Mouse (Mus musculus) MEL (cell line): Measurements from ENCODE around the gene Slc25a54. TPM values are rescaled to one million over a fixed set of nuclear protein-coding genes. Genes with fewer than 3 reads are reported as not detected.

Source experiments
- DNase-seq: peaks from one replicate; pipeline ENCODE4 v3.0.0; 2011; ENCODE audit warnings: low read depth, low spot score
- H3K27ac ChIP-seq: 2 replicates; pipeline ENCODE4 v1.5.1; 2012; ENCODE audit warnings: low read depth, mild to moderate bottlenecking, control low read depth, low read length, moderate library complexity; ENCODE audit not compliant: control insufficient read depth
- H3K27me3 ChIP-seq, 2 experiments: fragments of 150-350 bp in 1 of 2; sonication (generic) in 1 of 2; 2 replicates each; pipeline ENCODE4 v1.6.1; 2012; ENCODE audit warnings: low read length in 2 of 2, mild to moderate bottlenecking in 2 of 2, improper control_type of control experiment in 1 of 2, moderate library complexity in 1 of 2; ENCODE audit not compliant: insufficient read depth in 2 of 2, control insufficient read depth in 1 of 2
- H3K36me3 ChIP-seq, 2 experiments: 2 replicates each; pipeline ENCODE4 v1.6.1; 2012 to 2014; ENCODE audit warnings: low read length in 2 of 2, improper control_type of control experiment in 1 of 2, inconsistent platforms in 1 of 2, mild to moderate bottlenecking in 1 of 2; ENCODE audit not compliant: insufficient read depth in 2 of 2, control insufficient read depth in 1 of 2
- H3K4me1 ChIP-seq, 2 experiments: fragments of 150-350 bp in 1 of 2; sonication (generic) in 1 of 2; 2 replicates each; pipeline ENCODE4 v1.6.1; 2012; ENCODE audit warnings: low read length in 2 of 2, improper control_type of control experiment in 1 of 2, mild to moderate bottlenecking in 1 of 2; ENCODE audit not compliant: insufficient read depth in 2 of 2, control insufficient read depth in 1 of 2
- H3K4me3 ChIP-seq, 2 experiments: fragments of 150-350 bp in 1 of 2; sonication (generic) in 1 of 2; 2 replicates each; pipeline ENCODE4 v1.5.1; 2012; ENCODE audit warnings: low read depth in 2 of 2, low read length in 2 of 2, mild to moderate bottlenecking in 2 of 2, moderate library complexity in 2 of 2, control low read depth in 1 of 2, improper control_type of control experiment in 1 of 2; ENCODE audit not compliant: control insufficient read depth in 1 of 2, insufficient read depth in 1 of 2
- H3K79me2 ChIP-seq: 2 replicates; pipeline ENCODE4 v1.6.1; 2012; ENCODE audit warnings: mild to moderate bottlenecking, low read length, moderate library complexity; ENCODE audit not compliant: control insufficient read depth, poor library complexity, insufficient read depth
- H3K9ac ChIP-seq: 2 replicates; pipeline ENCODE4 v1.6.1; 2012; ENCODE audit warnings: low read depth, mild to moderate bottlenecking, control low read depth, low read length, moderate library complexity; ENCODE audit not compliant: control insufficient read depth, poor library complexity, severe bottlenecking
- H3K9me3 ChIP-seq: fragments of 150-350 bp; sonication (generic); replicated peaks from 2 replicates; pipeline ENCODE4 v1.6.1; 2012; ENCODE audit warnings: mild to moderate bottlenecking, low read length, improper control_type of control experiment, moderate library complexity; ENCODE audit not compliant: insufficient read depth
- CHD2 ChIP-seq: IDR thresholded peaks from 2 replicates; pipeline ENCODE4 v1.6.1; 2011; ENCODE audit warnings: low read length, improper control_type of control experiment
- CTCF ChIP-seq, 3 experiments: IDR thresholded peaks in 2 of 3; conservative IDR thresholded peaks in 1 of 3; 2 replicates each; pipeline ENCODE4 v1.5.1; 2011 to 2012; ENCODE audit warnings: low read length in 3 of 3, low read depth in 2 of 3, mild to moderate bottlenecking in 2 of 3, improper control_type of control experiment in 1 of 3, inconsistent platforms in 1 of 3, mixed read lengths in 1 of 3, moderate library complexity in 1 of 3; ENCODE audit not compliant: control insufficient read depth in 1 of 3, insufficient read depth in 1 of 3, poor library complexity in 1 of 3, severe bottlenecking in 1 of 3
- E2F4 ChIP-seq: IDR thresholded peaks from 2 replicates; pipeline ENCODE4 v1.6.1; 2011; ENCODE audit warnings: low read depth, low read length, improper control_type of control experiment, borderline replicate concordance
- MAZ ChIP-seq: IDR thresholded peaks from 2 replicates; pipeline ENCODE4 v1.6.1; 2012; ENCODE audit warnings: low read depth, mild to moderate bottlenecking, inconsistent platforms, low read length, improper control_type of control experiment
- MEF2A ChIP-seq: IDR thresholded peaks from 2 replicates; pipeline ENCODE4 v1.6.1; 2014; ENCODE audit warnings: low read depth, mild to moderate bottlenecking, inconsistent platforms, low read length, improper control_type of control experiment; ENCODE audit not compliant: poor library complexity, insufficient replicate concordance, severe bottlenecking; ENCODE audit errors: extremely low read depth
- MXI1 ChIP-seq: IDR thresholded peaks from 2 replicates; pipeline ENCODE4 v1.6.1; 2011; ENCODE audit warnings: mild to moderate bottlenecking, low read depth, low read length, improper control_type of control experiment
- NRF1 ChIP-seq: IDR thresholded peaks from 2 replicates; pipeline ENCODE4 v1.6.1; 2014; ENCODE audit warnings: low read depth, mild to moderate bottlenecking, inconsistent platforms, low read length, improper control_type of control experiment, moderate library complexity; ENCODE audit not compliant: poor library complexity, insufficient read depth, severe bottlenecking
- POLR2A ChIP-seq, 2 experiments: IDR thresholded peaks; 2 replicates each; pipeline ENCODE4 v1.6.1; 2011 to 2012; ENCODE audit warnings: low read length in 2 of 2, mild to moderate bottlenecking in 2 of 2, control low read depth in 1 of 2, improper control_type of control experiment in 1 of 2, low read depth in 1 of 2, moderate library complexity in 1 of 2; ENCODE audit not compliant: control insufficient read depth in 1 of 2, insufficient read depth in 1 of 2, poor library complexity in 1 of 2
- POLR2AphosphoS2 ChIP-seq: IDR thresholded peaks from 2 replicates; pipeline ENCODE4 v1.6.1; 2011; ENCODE audit warnings: low read length, improper control_type of control experiment
- USF1 ChIP-seq: IDR thresholded peaks from 2 replicates; pipeline ENCODE4 v1.6.1; 2014; ENCODE audit warnings: low read depth, mild to moderate bottlenecking, inconsistent platforms, low read length, improper control_type of control experiment, moderate library complexity
- ZKSCAN1 ChIP-seq: IDR thresholded peaks from 2 replicates; pipeline ENCODE4 v1.6.1; 2012; ENCODE audit warnings: low read depth, mild to moderate bottlenecking, inconsistent platforms, low read length, improper control_type of control experiment, moderate library complexity
- polyA plus RNA-seq, 2 experiments: library from polyadenylated mRNA; stranded (reverse) in 1 of 2; unstranded in 1 of 2; fragments of >175 nt in 1 of 2; fragments of >200 nt in 1 of 2; gene quantifications; 2 replicates each; pipeline versions ENCODE4 v1.2.1 to v1.2.4; 2012; ENCODE audit warnings: low replicate concordance in 2 of 2, low read depth in 1 of 2; ENCODE audit not compliant: insufficient read length in 2 of 2, insufficient read depth in 1 of 2, missing spikeins in 1 of 2
- total RNA-seq: library from RNA; depleted of rRNA; stranded (reverse); fragments of 300-350 nt; gene quantifications from 2 replicates; pipeline ENCODE4 v1.2.3, GENCODE M21; 2012

The Slc25a54 gene
- total and polyA plus RNA-seq, 3 experiments: not detected

- Histone ChIP-seq H3K9ac (0 out of 2 replicates have a peak overlapping the region, but pooled peaks have one; percentile 32), H3K27ac (no peak overlapping the region), H3K79me2 (no peaks in the 10 kb centered on the region), H3K4me1 (peaks cover 0 to 3% of the 10 kb centered on the region in 2 experiments; a peak in 1 of 4 replicates), H3K27me3 (peaks cover 0 to 3% of the 10 kb centered on the region in 2 experiments; a peak in 3 of 4 replicates), H3K36me3 (no peaks in the 10 kb centered on the region), H3K9me3 (no peaks in the 10 kb centered on the region), H3K4me3 (peak overlapping the region; percentile 33 to 48; a peak in 2 of 4 replicates)
- peak; percentile 20 for DNase-seq
- TF ChIP-seq CTCF (IDR thresholded peaks at IDR 0.05 in 2 of 3, conservative IDR thresholded peaks at IDR 0.05 in 1 of 3; ENCODE audit: control insufficient read depth in 1 of 3, insufficient read depth in 1 of 3, low read depth in 2 of 3, low read length in 3 of 3, poor library complexity in 1 of 3, severe bottlenecking in 1 of 3) (peak in 1 of 3 experiments; percentile 10; a peak in 1 of 6 replicates), USF1 (0 out of 2 replicates have a peak, but pooled peaks have one; percentile 18), MXI1 (0 out of 2 replicates have a peak, but pooled peaks have one; percentile 45), E2F4 (no peak)
These were observed 32.5 kb upstream of the Slc25a54 start for GRCm38 (mm10) chr3:109047707-109048283.

DNA sequence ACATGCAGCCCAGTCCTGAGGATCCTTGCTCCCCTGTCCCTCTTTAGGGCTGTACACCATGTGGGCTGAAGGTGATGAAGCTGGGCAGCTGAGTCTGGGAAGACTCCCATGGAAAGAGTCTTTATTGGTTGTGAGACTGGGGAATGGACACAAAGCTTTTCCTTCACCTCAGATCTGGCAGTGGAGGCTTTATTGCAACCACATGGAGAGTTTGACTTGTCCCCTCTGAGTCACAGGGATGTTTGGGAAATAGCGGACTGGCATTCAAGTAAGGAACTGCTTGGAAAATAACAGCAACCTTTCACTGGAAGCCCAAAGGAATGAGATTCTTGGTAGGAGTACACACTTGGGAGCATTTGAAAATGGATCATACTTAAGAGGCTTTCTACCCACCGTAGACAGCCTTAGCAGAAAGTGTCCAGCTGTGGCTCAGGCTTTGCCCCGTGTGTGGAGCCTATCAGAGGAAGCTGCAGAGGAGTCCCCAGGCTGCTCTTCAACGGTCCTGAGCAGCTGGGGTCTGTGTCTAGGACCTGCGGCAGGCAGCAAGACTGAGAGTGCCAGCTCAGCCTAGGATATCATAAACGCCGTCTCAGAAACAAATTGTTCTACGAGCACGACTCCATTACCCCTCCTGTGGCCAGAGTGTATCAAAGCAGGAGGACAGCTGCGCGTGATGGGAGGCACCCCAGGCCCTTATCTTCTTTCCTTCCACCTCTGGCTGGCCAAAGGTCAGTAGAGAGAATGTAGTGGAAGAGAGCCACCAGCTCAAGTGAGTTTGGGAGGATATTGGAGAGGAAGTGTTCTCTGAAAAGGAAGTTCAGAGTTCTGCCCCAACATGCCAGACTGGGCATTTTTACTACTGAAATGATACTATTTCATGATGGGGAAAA is 29.0 kb upstream of the Slc25a54 start:
- DNase-seq: no peak
- peaks cover 0 to 4% of the 10 kb centered on the region in 2 experiments; a peak in 3 of 4 replicates for H3K27me3 ChIP-seq
- H3K4me1 ChIP-seq: peaks cover 0 to 3% of the 10 kb centered on the region in 2 experiments; a peak in 1 of 4 replicates
- no peak overlapping the region for H3K9ac ChIP-seq
- H3K36me3 ChIP-seq: no peaks in the 10 kb centered on the region
- no peaks in the 10 kb centered on the region for H3K9me3 ChIP-seq
- no peak overlapping the region for H3K4me3 ChIP-seq
- H3K79me2 ChIP-seq: no peaks in the 10 kb centered on the region
- no peak overlapping the region for H3K27ac ChIP-seq
- TF ChIP-seq POLR2AphosphoS2: no peak
- TF ChIP-seq ZKSCAN1: no peak

DNA sequence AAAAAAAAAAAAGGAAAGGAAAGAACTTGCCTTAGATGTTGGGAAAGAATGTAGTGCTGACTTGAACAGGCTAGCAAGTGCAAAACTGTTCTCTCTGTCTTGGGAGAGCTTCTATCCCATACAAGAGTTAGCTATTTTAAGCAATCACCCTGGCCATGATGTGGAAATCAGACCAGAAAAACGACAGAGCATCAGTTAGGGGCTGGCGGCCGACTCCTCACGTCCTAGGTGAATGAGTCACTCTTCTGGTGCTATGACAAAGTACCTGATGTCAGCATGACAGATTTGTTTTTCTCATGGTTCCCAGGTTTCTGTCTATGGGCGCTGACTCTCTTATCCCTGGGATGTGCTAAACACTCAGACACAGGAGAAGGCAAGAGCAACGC is 28.3 kb upstream of the Slc25a54 start:
- no peaks in the 10 kb centered on the region for H3K79me2 ChIP-seq
- DNase-seq: no peak
- peaks cover 0 to 4% of the 10 kb centered on the region in 2 experiments; a peak in 3 of 4 replicates for H3K27me3 ChIP-seq
- no peak overlapping the region for H3K9ac ChIP-seq
- H3K36me3 ChIP-seq: no peaks in the 10 kb centered on the region
- no peak overlapping the region for H3K4me3 ChIP-seq
- TF ChIP-seq NRF1: no peak
- no peak for TF ChIP-seq CTCF (IDR thresholded peaks at IDR 0.05 in 2 of 3, conservative IDR thresholded peaks at IDR 0.05 in 1 of 3; ENCODE audit: control insufficient read depth in 1 of 3, insufficient read depth in 1 of 3, low read depth in 2 of 3, low read length in 3 of 3, poor library complexity in 1 of 3, severe bottlenecking in 1 of 3)
- TF ChIP-seq POLR2A (IDR thresholded peaks at IDR 0.05; ENCODE audit: control insufficient read depth in 1 of 2, insufficient read depth in 1 of 2, low read depth in 1 of 2, low read length in 2 of 2, poor library complexity in 1 of 2): no peak
- TF ChIP-seq ZKSCAN1: no peak
- no peak for TF ChIP-seq E2F4
- no peak for TF ChIP-seq MAZ
- TF ChIP-seq MEF2A: no peak
- no peak for TF ChIP-seq CHD2
- no peaks in the 10 kb centered on the region for H3K9me3 ChIP-seq
- no peak overlapping the region for H3K27ac ChIP-seq
- peaks cover 0 to 3% of the 10 kb centered on the region in 2 experiments; a peak in 1 of 4 replicates for H3K4me1 ChIP-seq
